Mouse (Mus musculus): Measurements from ENCODE around the gene AI481877.

DNA sequence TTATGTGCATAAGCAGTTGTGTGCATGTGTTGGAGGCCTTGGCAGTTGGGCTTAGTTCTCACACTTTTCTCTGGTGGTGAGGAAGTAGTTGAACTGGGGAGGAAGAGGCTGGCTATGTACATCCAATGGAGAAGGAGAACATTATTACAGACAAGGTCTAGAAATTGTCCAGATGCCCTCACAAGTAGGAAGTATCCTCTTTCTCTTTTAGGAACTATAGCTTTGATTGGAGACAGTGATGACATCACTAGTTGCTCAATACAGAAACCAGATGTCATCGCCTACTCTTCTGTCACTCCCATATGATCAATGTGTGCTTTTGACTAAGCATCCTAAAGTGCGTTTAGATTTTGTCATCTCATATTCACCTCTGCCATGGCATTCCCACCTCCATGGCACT is 38.8 kb upstream of the AI481877 start:
- no peak for TF ChIP-seq CTCF (conservative IDR thresholded peaks at IDR 0.05; ENCODE audit: insufficient read depth, insufficient read length, low read depth, low read length)
- no peak for TF ChIP-seq POLR2A (IDR thresholded peaks at IDR 0.05; ENCODE audit: low read depth, low read length)
